Mouse (Mus musculus) CH12.LX (cell line): ENCODE data around the gene Gm9999. TPM values are rescaled to one million over a fixed set of nuclear protein-coding genes. Genes with fewer than 3 reads are reported as not detected.
A peak's percentile ranks its signal among the peaks of the same experiment; 100 is the strongest.

Source experiments
- DNase-seq: peaks from one replicate; pipeline ENCODE4 v3.0.0-alpha.2; 2013; ENCODE audit errors: extremely low read depth
- H3K27ac ChIP-seq: 2 replicates; pipeline ENCODE4 v1.5.1; 2012; ENCODE audit warnings: low read depth, mild to moderate bottlenecking, control low read depth, moderate library complexity; ENCODE audit not compliant: insufficient read depth
- H3K27me3 ChIP-seq: replicated peaks from 2 replicates; pipeline ENCODE3; 2012; ENCODE audit warnings: inconsistent platforms
- H3K36me3 ChIP-seq, 2 experiments: replicated peaks in 1 of 2; 2 replicates each; pipeline versions ENCODE3 to v1.6.1; 2012; ENCODE audit warnings: inconsistent platforms in 1 of 2, low read length in 1 of 2, mild to moderate bottlenecking in 1 of 2, mixed read lengths in 1 of 2, moderate library complexity in 1 of 2; ENCODE audit not compliant: control insufficient read depth in 1 of 2, insufficient read depth in 1 of 2
- H3K4me1 ChIP-seq, 2 experiments: 2 replicates each; pipeline ENCODE4 v1.6.1; 2012; ENCODE audit warnings: inconsistent platforms in 1 of 2, moderate library complexity in 1 of 2; ENCODE audit not compliant: insufficient read depth in 2 of 2, control insufficient read depth in 1 of 2
- H3K4me2 ChIP-seq: 2 replicates; pipeline ENCODE4 v1.6.1; 2012; ENCODE audit warnings: low read depth, mild to moderate bottlenecking, control low read depth; ENCODE audit not compliant: poor library complexity, insufficient read depth, severe bottlenecking
- H3K4me3 ChIP-seq, 3 experiments: fragments of 150-350 bp in 1 of 3; sonication (generic) in 1 of 3; replicated peaks in 1 of 3; 2 replicates each; pipeline versions ENCODE3 to v1.5.1; 2011 to 2012; ENCODE audit warnings: low read depth in 2 of 3, low read length in 2 of 3, mild to moderate bottlenecking in 2 of 3, moderate library complexity in 2 of 3, control low read depth in 1 of 3, improper control_type of control experiment in 1 of 3, inconsistent platforms in 1 of 3, mixed read lengths in 1 of 3; ENCODE audit not compliant: poor library complexity in 1 of 3
- H3K79me2 ChIP-seq: replicated peaks from 2 replicates; pipeline ENCODE4 v1.6.1; 2012; ENCODE audit warnings: mild to moderate bottlenecking, moderate library complexity; ENCODE audit not compliant: control insufficient read depth, poor library complexity, insufficient read depth, severe bottlenecking; ENCODE audit errors: extremely low read depth
- H3K9ac ChIP-seq: 2 replicates; pipeline ENCODE4 v1.6.1; 2012; ENCODE audit warnings: low read depth, mild to moderate bottlenecking, control low read depth, moderate library complexity; ENCODE audit not compliant: insufficient read depth
- H3K9me3 ChIP-seq: replicated peaks from 2 replicates; pipeline ENCODE3; 2012; ENCODE audit warnings: low read length, inconsistent platforms, mixed read lengths
- CHD1 ChIP-seq: IDR thresholded peaks from 2 replicates; pipeline ENCODE4 v1.6.1; 2012; ENCODE audit warnings: low read depth, low read length, improper control_type of control experiment, inconsistent platforms
- E2F4 ChIP-seq: IDR thresholded peaks from 2 replicates; pipeline ENCODE4 v1.6.1; 2011; ENCODE audit warnings: low read depth, low read length, improper control_type of control experiment; ENCODE audit not compliant: insufficient replicate concordance
- ETS1 ChIP-seq: conservative IDR thresholded peaks from 2 replicates; pipeline ENCODE4 v1.6.1; 2012; ENCODE audit warnings: low read depth, mild to moderate bottlenecking, inconsistent platforms, low read length, improper control_type of control experiment, moderate library complexity
- HCFC1 ChIP-seq: IDR thresholded peaks from 2 replicates; pipeline ENCODE4 v1.6.1; 2012; ENCODE audit warnings: low read depth, mild to moderate bottlenecking, inconsistent platforms, low read length, improper control_type of control experiment
- IRF4 ChIP-seq: IDR thresholded peaks from 2 replicates; pipeline ENCODE4 v1.6.1; 2014; ENCODE audit warnings: low read depth, mild to moderate bottlenecking, inconsistent platforms, low read length, improper control_type of control experiment
- JUN ChIP-seq: IDR thresholded peaks from 2 replicates; pipeline ENCODE4 v1.6.1; 2011; ENCODE audit warnings: low read depth, mild to moderate bottlenecking, low read length, improper control_type of control experiment, moderate library complexity; ENCODE audit not compliant: insufficient read depth
- JUND ChIP-seq: conservative IDR thresholded peaks from 2 replicates; pipeline ENCODE4 v1.6.1; 2011; ENCODE audit warnings: low read depth, low read length, improper control_type of control experiment
- KAT2A ChIP-seq: IDR thresholded peaks from 2 replicates; pipeline ENCODE4 v1.6.1; 2012; ENCODE audit warnings: low read length, improper control_type of control experiment, inconsistent platforms; ENCODE audit not compliant: insufficient replicate concordance
- MAFK ChIP-seq: IDR thresholded peaks from 2 replicates; pipeline ENCODE4 v1.6.1; 2011; ENCODE audit warnings: low read length, improper control_type of control experiment; ENCODE audit not compliant: insufficient replicate concordance
- MYC ChIP-seq: IDR thresholded peaks from 2 replicates; pipeline ENCODE4 v1.6.1; 2011; ENCODE audit warnings: low read depth, mild to moderate bottlenecking, improper control_type of control experiment, low read length
- NELFE ChIP-seq: IDR thresholded peaks from 2 replicates; pipeline ENCODE4 v1.6.1; 2011; ENCODE audit warnings: low read depth, low read length, improper control_type of control experiment
- NRF1 ChIP-seq: IDR thresholded peaks from 2 replicates; pipeline ENCODE4 v1.6.1; 2014; ENCODE audit warnings: low read depth, mild to moderate bottlenecking, inconsistent platforms, low read length, improper control_type of control experiment, moderate library complexity
- POLR2AphosphoS2 ChIP-seq: IDR thresholded peaks from 2 replicates; pipeline ENCODE4 v1.6.1; 2011; ENCODE audit warnings: low read depth, low read length, improper control_type of control experiment
- SMC3 ChIP-seq: IDR thresholded peaks from 2 replicates; pipeline ENCODE4 v1.6.1; 2011; ENCODE audit warnings: low read depth, low read length, improper control_type of control experiment
- TBP ChIP-seq: conservative IDR thresholded peaks from 2 replicates; pipeline ENCODE4 v1.6.1; 2011; ENCODE audit warnings: low read depth, low read length, improper control_type of control experiment
- TCF12 ChIP-seq: IDR thresholded peaks from 2 replicates; pipeline ENCODE4 v1.6.1; 2014; ENCODE audit warnings: low read depth, mild to moderate bottlenecking, inconsistent platforms, low read length, improper control_type of control experiment
- USF2 ChIP-seq: conservative IDR thresholded peaks from 2 replicates; pipeline ENCODE4 v1.6.1; 2011; ENCODE audit warnings: low read depth, low read length, improper control_type of control experiment
- ZKSCAN1 ChIP-seq: IDR thresholded peaks from 2 replicates; pipeline ENCODE4 v1.6.1; 2012; ENCODE audit warnings: low read depth, inconsistent platforms, low read length, improper control_type of control experiment, borderline replicate concordance
- ZNF384 ChIP-seq: IDR thresholded peaks from 2 replicates; pipeline ENCODE4 v1.6.1; 2012; ENCODE audit warnings: low read depth, low read length, improper control_type of control experiment, inconsistent platforms
- dilution Hi-C: fragments of 300-500 bp; cut with MboI; formaldehyde crosslinking; loops from 2 replicates; pipeline ENCODE4 v1.14.3; 2020; ENCODE audit warnings: low sequenced_read_pairs; ENCODE audit not compliant: extremely low pct_unique_long_range_greater_than_20kb, extremely low pct_ligation_motif_present
- in situ Hi-C: fragments of 300-500 bp; cut with MboI; formaldehyde crosslinking; loops from 3 replicates; pipeline ENCODE4 v1.14.3; 2019; ENCODE audit warnings: low sequenced_read_pairs, low pct_ligation_motif_present, low pct_unique_long_range_greater_than_20kb, mixed read lengths
- polyA plus RNA-seq: library from polyadenylated mRNA; unstranded; fragments of >175 nt; gene quantifications from 2 replicates; pipeline ENCODE4 v1.2.1, GENCODE M21; 2012; ENCODE audit warnings: low read depth; ENCODE audit not compliant: insufficient read length
- total RNA-seq, 2 experiments: library from RNA; depleted of rRNA; stranded (reverse); fragments of 300-350 nt in 1 of 2; fragments of >200 nt in 1 of 2; gene quantifications; 2 replicates each; pipeline ENCODE4 v1.2.3; 2012 to 2014

Gene Gm9999
- total and polyA plus RNA-seq, 3 experiments, result not detected

DNA sequence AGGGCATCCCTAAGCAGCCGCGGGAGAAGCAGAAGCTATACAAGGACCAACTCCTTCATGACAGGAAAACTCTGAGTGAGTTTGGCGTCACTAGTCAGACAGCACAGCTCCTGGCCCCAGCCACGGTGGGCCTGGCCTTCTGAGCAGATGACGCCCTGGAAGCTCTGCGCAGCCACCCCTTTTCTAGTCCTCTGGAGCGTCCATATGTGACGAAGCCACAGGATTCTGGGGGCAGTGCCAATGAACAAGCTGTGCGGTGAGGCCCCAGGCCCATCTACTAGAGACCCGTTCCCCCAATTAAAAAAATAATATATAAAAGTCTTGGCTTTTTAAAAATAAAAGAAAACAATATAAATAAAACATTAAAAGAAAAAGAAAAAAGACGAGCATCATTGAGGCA is 7.9 kb upstream of the Gm9999 start:
- H3K27ac ChIP-seq, result no peak overlapping the region
- DNase-seq, result no peak
- no peaks in the 10 kb centered on the region for H3K4me1 ChIP-seq
- no peaks in the 10 kb centered on the region for H3K36me3 ChIP-seq
- TF ChIP-seq HCFC1 (no peak), NELFE (no peak), JUND (no peak), ZKSCAN1 (no peak), E2F4 (no peak), MYC (no peak), NRF1 (no peak), USF2 (no peak), CHD1 (no peak), MAFK (no peak), SMC3 (no peak), KAT2A (no peak), ZNF384 (no peak), POLR2AphosphoS2 (no peak)
- no peak overlapping the region for H3K9ac ChIP-seq
- in situ Hi-C loops (no loop called here), dilution Hi-C loops (no loop called here)
- H3K79me2 ChIP-seq, result no peaks in the 10 kb centered on the region
- H3K9me3 ChIP-seq, result no peaks in the 10 kb centered on the region
- no peak overlapping the region for H3K4me2 ChIP-seq
- H3K4me3 ChIP-seq, result no peak overlapping the region
- H3K27me3 ChIP-seq, result no peaks in the 10 kb centered on the region

DNA sequence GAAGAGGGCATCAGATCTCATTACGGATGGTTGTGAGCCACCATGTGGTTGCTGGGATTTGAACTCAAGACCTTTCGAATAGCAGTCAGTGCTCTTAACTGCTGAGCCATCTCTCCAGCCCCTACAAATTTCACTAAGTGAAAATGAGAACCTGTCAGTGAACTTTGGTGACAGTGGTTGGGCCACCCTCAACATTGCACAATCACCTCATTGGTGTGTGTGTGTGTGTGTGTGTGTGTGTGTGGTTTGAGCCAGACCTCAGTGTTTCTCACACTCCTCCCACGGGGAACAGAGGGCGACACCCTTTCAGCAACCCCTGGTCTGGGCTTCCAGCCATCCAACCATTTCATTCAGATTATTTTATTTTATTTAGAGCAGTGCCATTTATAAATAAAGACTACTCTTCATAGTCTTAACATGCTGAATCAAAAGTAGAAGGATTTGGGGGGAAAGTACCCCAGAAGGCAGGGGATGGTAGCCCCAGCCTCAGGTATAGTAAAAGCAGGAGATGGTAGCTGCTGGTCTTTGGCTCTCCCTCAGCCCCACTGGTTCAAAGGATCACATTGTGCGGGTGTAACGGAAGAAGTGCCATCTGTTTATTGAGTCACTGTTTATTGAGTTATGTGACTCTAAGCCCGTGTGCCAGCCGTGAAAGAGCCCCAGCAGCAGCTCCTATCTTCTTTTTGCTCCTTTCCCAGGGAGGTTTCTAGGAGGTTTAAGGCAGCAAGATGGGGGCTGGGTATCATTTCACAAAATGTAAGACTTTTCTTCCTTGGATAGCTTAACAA is 2.5 kb downstream of the Gm9999 start:
- no peak for DNase-seq
- Histone ChIP-seq H3K79me2 (no peaks in the 10 kb centered on the region), H3K27ac (no peak overlapping the region), H3K9ac (no peak overlapping the region), H3K4me1 (peaks cover 2 to 13% of the 10 kb centered on the region in 2 experiments; a peak in 3 of 4 replicates), H3K36me3 (peaks cover 0 to 15% of the 10 kb centered on the region in 2 experiments), H3K9me3 (no peaks in the 10 kb centered on the region), H3K4me3 (no peak overlapping the region), H3K4me2 (no peak overlapping the region), H3K27me3 (no peaks in the 10 kb centered on the region)
- TF ChIP-seq TBP (peak; percentile 94), IRF4 (0 out of 2 replicates have a peak, but pooled peaks have one; percentile 7), ETS1 (no peak), TCF12 (no peak), JUN (no peak)
- in situ Hi-C loops, result no loop called here
- dilution Hi-C loops, result no loop called here
